Mouse (Mus musculus) kidney, adult 11 months (tissue): Measurements from ENCODE around the gene Rad9a.

Experiments
- DNase-seq: peaks from one replicate; pipeline ENCODE4 v3.0.0; 2022

The Rad9a gene

DNA sequence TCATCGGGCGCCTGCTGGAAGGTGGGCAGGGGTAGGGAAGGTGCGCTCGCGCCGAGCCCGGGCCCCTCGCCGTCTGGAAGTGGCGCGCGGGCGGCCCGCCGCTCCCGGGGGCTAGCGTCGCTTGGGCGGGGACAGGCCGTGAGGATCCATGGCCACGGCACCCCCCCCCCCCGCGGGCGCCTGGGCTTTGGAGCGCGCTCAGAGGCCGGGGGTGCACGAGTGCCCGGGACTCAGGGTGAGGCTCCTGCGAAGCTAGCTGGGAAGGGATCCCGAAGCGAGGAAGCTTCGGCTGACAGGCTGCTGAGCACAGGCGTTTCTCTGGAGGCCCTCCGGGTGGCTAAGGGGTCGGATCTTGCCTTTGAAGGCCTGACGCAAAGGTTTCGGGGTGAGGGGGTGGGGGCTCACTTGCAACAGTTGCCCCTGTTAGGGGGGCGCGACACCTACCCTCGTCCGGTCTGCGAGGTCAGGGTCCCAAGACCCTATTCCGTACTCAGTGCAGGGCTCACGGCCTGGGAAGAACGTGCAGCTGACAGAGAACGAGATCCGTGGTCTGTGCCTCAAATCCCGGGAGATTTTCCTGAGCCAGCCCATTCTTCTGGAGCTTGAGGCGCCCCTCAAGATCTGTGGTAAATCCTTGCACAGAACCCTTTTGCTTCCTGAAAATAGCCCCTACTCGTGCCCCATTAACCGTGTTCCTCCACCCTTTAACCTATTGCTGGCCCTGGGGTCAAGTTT is 9.0 kb downstream of the Rad9a start:
- DNase-seq = no peak

DNA sequence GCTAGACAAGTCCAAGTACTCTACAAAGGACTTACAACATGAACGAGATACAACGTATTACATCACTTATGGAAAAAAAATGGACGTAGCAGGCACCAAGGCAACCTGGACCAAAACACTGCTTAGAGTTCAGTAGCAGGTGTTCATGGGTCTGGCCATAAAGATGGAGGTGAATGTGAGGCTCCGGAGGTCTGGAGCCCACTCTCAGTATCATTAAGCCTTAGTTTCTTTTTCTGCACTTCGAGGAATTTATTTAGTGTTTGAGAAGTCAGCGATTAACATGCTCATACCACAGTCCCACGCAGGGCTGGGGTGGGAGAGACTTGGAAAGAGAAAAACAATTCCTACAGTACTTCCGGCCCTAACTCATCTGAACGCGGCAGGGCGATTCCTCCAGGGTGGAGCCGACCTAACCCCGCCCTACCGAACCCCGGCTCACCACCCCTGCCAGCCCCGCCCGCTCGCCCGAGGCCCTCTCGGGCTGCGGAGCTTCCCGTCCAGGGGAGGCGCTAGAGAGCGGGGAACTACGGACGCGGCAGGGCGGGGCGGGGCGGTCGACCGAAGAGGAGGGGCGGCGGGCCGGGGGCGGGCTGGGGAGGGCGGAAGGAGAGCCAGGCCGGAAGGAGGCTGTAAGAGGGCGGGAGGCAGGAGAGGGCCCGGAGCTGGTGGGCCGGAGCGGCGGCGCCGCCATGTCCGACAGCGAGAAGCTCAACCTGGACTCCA is 9.8 kb downstream of the Rad9a start, which contains the start of gene Ppp1ca:
Ppp1ca (plus strand) TSS at position 538 of the 723 bp plus-strand sequence.
- DNase-seq = peak; percentile 91

GRCm38 (mm10) chr19:4190831-4191334 is 10.6 kb downstream of the Rad9a start, which contains the start of gene Tbc1d10c:
Gene Tbc1d10c, minus strand, starts transcription at chr19:4191284.
- no peak for DNase-seq

GRCm38 (mm10) chr19:4189051-4189620 is 12.3 kb downstream of the Rad9a start:
- DNase-seq = no peak

DNA sequence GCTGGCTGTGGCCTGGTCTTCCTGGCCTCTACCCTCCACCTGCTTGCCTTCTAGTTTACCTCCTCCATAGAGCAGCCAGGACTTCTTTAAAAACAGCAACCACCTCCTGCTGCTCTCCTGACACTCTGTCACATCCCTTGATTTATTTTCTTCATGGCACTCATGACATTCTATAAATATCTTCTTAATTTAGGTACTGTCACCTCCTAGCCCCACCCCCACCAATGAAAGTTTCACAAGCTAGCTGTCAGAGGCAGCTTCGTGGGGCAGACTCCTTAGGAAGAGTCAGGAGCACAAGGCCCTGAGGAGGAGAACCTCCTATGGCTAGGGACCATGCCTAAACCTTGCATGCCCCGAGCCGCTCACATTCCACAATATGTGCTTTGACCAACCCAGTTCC is 14.2 kb downstream of the Rad9a start:
- no peak for DNase-seq

DNA sequence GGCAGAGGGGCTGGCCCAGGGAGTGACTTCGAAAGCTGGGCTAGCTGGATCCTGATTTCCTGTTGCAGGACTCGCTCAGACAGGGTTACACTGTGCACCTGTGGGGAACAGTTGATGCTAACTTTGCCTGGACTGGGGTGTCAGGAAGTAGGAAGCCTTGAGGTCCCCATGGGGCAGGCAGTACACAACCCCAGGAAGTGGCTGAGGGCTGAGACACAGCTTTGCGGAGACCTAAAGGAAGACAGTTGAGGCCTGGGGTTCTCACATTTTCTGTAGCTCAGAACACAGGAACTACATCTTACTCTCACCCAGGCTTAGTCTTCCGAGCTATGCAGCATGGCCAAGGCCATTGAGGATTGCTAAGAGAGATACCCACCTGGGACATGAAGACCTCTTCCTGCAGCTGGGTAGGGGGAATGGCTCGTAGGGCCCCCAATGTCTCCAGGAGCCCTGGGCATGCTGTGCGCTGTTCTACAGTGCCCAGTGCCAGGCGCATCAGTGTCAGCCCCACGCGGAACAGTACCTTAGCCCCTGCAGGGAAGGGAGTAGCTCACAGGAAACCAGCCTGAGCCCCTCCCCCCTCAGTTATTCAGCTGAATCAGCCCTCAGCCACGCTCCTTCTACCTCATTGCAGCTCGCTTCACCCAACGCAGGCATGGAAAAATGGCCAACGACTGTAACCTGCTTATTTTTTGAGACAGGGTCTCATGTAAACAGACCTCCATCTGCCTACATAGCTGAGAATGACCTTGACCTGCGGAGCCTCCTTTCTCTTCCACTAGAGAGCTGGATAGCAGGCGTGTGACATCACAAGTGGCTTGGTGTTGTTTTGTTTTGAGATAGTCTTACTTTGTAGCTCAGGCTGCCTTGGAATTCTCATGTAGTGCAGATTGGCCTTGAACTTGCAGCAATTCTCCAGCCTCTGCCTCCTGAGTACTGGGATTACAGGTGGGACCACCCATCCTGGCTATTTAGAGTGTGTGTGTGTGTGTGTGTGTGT is 16.2 kb downstream of the Rad9a start:
- no peak for DNase-seq

DNA sequence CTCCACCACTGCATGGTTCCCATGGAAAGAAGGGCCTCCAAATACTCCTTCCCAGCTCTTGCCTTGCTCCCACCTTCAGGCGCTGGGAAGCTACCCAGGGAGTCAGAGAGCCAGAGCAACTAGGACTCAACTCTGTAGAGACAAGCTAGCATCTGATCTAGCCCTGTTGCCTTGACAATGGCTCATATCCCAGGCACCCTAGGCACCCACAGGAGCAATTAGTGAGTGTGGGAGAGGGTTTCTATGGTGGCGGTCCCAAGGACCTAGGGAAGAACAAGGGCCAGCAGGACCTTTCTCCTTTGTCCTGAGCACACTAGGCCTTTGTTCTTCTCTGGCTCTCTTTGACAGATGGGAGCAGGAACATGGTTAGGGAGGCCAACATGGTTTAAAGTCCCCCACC is 17.8 kb downstream of the Rad9a start:
- DNase-seq = no peak

- no peak for DNase-seq
These were observed 19.6 kb downstream of the Rad9a start for GRCm38 (mm10) chr19:4181892-4182291.

- no peak for DNase-seq
These were observed 21.1 kb downstream of the Rad9a start for GRCm38 (mm10) chr19:4180411-4180810.

DNA sequence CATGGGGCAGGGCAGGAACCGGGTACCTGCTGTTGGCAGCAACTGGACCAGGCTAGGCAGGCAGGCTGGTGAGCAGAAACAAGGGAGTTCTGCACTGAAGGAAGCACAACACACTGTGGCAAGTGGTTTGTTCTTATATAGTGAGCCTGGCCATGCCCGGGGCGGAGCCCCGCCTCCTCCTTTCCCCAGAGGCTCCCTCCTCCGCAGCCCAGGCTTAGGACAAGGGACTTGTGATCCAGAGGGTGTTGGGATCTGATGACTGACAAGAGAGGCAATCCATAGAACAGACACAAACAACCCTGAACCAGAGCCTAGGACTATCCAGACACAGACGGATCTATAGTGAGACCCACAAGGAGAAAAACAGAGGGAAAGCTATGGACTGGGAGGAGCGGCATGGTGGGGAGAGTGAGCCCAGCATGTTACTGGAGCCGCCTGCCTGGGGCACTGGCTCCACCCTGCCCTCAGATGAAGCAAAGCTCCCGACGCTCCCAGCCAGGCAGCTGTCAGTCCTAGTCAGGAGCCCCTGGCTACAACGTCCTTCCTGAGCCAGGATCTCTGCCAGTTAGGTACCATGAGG is 26.0 kb downstream of the Rad9a start, which contains the start of gene Carns1:
Carns1 (minus strand) TSS at position 112 of the 580 bp plus-strand sequence.
- no peak for DNase-seq

DNA sequence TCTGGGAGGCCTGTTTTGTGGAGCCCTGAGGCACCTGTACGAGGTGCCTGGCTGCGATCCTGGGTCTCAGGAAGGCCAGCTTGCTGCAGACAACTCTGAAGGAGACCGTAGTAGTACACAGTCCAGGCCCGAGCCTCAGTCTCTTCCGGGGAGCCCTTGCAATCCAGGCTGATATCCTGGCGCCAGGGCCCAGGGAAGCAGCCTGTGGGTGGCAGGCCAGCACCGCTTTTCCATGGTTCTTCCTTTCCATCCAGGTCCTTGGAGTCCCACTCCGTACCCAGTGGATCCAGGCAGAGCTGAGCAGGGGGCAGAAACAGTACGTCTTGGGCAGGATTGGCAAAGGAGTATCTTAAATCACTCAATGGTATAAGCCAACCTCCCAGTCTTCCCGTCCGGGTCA is 28.5 kb downstream of the Rad9a start:
- DNase-seq = no peak

GRCm38 (mm10) chr19:4171393-4172290 is 29.8 kb downstream of the Rad9a start:
- DNase-seq = no peak

DNA sequence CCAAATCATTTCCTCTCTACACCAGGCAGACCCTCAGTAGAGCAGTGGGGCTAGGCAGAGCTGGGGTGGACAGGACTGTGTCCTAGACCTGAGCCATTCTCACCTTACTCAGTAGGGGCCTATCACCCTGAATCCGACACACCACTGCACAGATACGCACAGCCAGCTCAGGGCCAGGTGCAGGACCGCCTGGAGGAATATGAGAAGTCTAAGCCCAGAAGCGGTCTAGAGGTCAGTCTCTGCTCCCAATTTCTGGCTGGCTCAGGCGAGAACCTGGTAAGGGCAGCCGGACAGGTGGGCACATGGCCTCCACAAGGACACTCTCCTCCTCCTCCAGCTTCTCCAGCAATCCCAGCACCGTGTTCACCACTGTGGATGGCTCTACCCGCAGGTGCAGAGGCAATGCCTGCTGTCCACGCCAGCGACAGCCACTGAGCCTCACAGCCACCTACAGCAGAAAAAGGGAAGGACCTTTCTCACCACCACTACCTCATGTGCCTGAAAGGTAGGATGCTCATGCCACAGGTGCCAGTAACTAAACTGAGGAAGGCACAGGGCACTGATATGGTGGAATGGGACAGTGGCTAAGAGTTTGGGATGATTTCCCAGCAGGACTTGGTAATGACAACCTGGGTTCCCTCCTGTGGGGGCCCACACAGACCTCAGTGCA is 30.6 kb downstream of the Rad9a start:
- no peak for DNase-seq

DNA sequence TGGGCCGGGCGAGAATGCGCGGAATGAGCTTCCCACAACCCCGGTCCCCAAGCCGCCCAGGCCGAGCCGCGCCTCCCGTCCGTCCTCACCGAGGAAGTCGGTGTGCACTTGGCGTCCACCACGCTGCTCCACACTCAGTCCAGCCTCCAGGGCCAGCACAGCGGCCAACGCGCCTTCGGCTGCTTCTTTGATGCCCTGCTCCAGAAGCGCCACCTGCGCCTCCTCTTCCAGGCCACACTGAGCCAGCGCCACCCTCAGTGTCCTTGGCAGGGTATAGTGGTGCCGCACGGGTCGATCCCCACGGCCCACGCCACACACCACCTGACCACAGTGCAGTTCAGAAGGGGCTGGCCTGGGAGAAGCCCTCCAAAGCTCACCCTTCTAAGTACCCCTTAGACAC is 31.7 kb downstream of the Rad9a start:
- DNase-seq = no peak

- DNase-seq = peak; percentile 99
These were observed 32.1 kb downstream of the Rad9a start for GRCm38 (mm10) chr19:4169378-4169784.

GRCm38 (mm10) chr19:4166678-4167476 is 34.6 kb downstream of the Rad9a start:
- no peak for DNase-seq

- no peak for DNase-seq
These were observed 36.7 kb downstream of the Rad9a start for GRCm38 (mm10) chr19:4164721-4165120.

- no peak for DNase-seq
These were observed 37.4 kb downstream of the Rad9a start for GRCm38 (mm10) chr19:4164100-4164499.

GRCm38 (mm10) chr19:4163543-4163887 is 37.9 kb downstream of the Rad9a start:
- no peak for DNase-seq
